Mouse (Mus musculus) limb, embryonic 13.5 days (tissue): ENCODE measurements around the gene Wls. TPM values are rescaled to one million over a fixed set of nuclear protein-coding genes. Genes with fewer than 3 reads are reported as not detected.

Source experiments
- ATAC-seq: fragments of 200-750 bp; cut with Nextera tagmentation; 2 replicates; pipeline ENCODE4 v1.8.0; 2017; ENCODE audit warnings: low read depth, moderate number of reproducible peaks, moderate TSS enrichment; ENCODE audit not compliant: low FRiP score
- H3K27ac ChIP-seq: fragments of 300-500 bp; sonication (generic); 2 replicates; pipeline ENCODE4 v1.5.1; 2015; ENCODE audit warnings: inconsistent platforms, mild to moderate bottlenecking, moderate library complexity
- H3K27me3 ChIP-seq: fragments of 300-500 bp; sonication (generic); 2 replicates; pipeline ENCODE4 v1.6.1; 2015; ENCODE audit warnings: mild to moderate bottlenecking, inconsistent platforms
- H3K36me3 ChIP-seq: fragments of 300-500 bp; sonication (generic); 2 replicates; pipeline ENCODE4 v1.6.1; 2015; ENCODE audit warnings: inconsistent platforms, mild to moderate bottlenecking, moderate library complexity
- H3K4me1 ChIP-seq: fragments of 300-500 bp; sonication (generic); 2 replicates; pipeline ENCODE4 v1.6.1; 2015; ENCODE audit warnings: inconsistent platforms
- H3K4me2 ChIP-seq: fragments of 300-500 bp; sonication (generic); replicated peaks from 2 replicates; pipeline ENCODE4 v1.6.1; 2015; ENCODE audit warnings: inconsistent platforms, mild to moderate bottlenecking, moderate library complexity
- H3K4me3 ChIP-seq: fragments of 300-500 bp; sonication (generic); 2 replicates; pipeline ENCODE4 v1.5.1; 2015; ENCODE audit warnings: moderate library complexity, mild to moderate bottlenecking, inconsistent platforms
- H3K9ac ChIP-seq: fragments of 300-500 bp; sonication (generic); 2 replicates; pipeline ENCODE4 v1.6.1; 2015; ENCODE audit warnings: mild to moderate bottlenecking, inconsistent platforms
- H3K9me3 ChIP-seq: fragments of 300-500 bp; sonication (generic); 2 replicates; pipeline ENCODE4 v1.6.1; 2016; ENCODE audit warnings: inconsistent platforms
- WGBS: fragments of 180-500 bp; shearing (Covaris S2); methylation state at CpG from one replicate; pipeline ENCODE4 v1.1.7; 2015; 5-methylcytosine and 5-hydroxymethylcytosine counted together
- polyA plus RNA-seq: library from polyadenylated mRNA; unstranded; fragments of >200 nt; fragmentation: Nextera tagmentation; extraction: Ambion mirVana; gene quantifications from 2 replicates; pipeline ENCODE4 v1.2.1, GENCODE M21; 2015

The Wls gene
- 186 and 199 TPM in 2 replicates for polyA plus RNA-seq

DNA sequence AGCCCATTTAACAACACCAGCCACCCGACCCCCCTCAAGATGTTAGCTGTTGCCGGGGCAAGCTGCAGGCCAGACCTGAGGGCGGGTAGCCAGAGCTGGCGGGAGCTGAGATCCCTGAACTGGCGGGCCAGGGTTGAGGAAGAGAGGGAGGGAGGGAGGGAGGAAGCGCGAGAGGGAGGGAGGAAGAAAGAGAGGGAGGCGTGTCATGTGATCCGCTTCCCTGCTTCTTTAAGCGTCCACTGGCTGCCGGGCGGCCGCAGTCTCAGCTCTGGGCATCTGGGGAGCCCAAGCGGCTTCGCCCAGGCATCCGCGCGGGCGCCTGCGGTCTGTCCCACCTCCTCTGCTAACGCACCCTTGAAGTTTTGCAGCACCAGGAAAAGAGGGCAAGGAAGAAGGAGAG lies at the start of gene Wls:
TSS of gene Wls (plus strand) at position 192 of the 400 bp plus-strand sequence.
- peak; percentile 90 for ATAC-seq
- Histone ChIP-seq H3K4me3 (peak within 1 kb of the TSS; percentile 73), H3K9me3 (no peaks in the 10 kb centered on the region), H3K27ac (peak within 1 kb of the TSS; percentile 95), H3K9ac (peak within 1 kb of the TSS; percentile 78), H3K36me3 (no peaks in the 10 kb centered on the region), H3K27me3 (no peaks in the 10 kb centered on the region), H3K4me2 (peak within 1 kb of the TSS; percentile 85), H3K4me1 (peaks cover 9% of the 10 kb centered on the region)
- WGBS = under 1% methylated on average over 20 of the region's 21 CpGs

DNA sequence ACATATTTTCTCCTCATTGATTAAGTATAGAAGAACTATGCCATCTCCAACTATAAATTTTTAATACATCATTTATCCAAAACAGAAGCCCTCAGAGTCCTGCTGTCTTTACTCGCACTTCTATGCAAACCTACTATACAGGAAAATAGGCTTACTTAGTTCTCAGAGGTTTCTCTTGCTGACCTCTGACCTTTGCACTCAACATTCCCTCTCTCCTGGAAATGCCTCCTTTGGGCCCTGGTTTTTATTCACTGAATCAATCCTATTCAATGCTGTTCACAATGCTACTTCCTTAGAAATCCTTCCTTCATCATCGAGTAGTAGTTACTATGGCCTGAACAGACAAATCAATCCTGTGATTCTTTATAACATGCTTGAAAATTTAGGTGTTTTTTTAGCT lies 49.7 kb upstream of the Wls start:
- no peak for ATAC-seq
- Histone ChIP-seq H3K9ac (no peak overlapping the region), H3K9me3 (no peaks in the 10 kb centered on the region), H3K4me1 (no peaks in the 10 kb centered on the region), H3K4me2 (no peak overlapping the region), H3K27me3 (no peaks in the 10 kb centered on the region), H3K36me3 (no peaks in the 10 kb centered on the region), H3K27ac (no peak overlapping the region), H3K4me3 (no peak overlapping the region)
- 66% methylated on average over 2 of the region's 2 CpGs for WGBS

DNA sequence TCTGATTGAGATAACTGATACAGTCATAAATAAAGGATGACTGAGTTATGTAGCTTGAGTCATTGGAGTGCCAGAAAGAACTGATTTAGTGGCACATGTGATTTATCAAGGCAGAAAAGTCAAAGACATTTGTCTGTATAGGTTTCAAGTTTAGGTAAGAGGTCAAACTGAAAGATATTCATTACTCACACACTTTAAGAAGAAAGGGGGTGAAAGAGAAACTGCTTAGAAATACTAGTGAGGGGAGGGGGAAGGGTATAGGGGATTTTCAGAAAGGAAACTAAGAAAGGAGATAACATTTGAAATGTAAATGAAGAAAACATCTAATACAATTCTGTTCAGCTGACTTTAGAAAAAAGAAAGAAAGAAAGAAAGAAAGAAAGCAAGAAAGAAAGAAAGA lies 7.9 kb upstream of the Wls start:
- peaks cover 6% of the 10 kb centered on the region; the same call in 1 of the 2 replicates for H3K4me1 ChIP-seq
- H3K9ac ChIP-seq = no peak overlapping the region
- no peak overlapping the region for H3K4me2 ChIP-seq
- H3K4me3 ChIP-seq = no peak overlapping the region
- no peaks in the 10 kb centered on the region for H3K27me3 ChIP-seq
- ATAC-seq = no peak
- no peak overlapping the region for H3K27ac ChIP-seq
- H3K9me3 ChIP-seq = no peaks in the 10 kb centered on the region
- H3K36me3 ChIP-seq = no peaks in the 10 kb centered on the region

DNA sequence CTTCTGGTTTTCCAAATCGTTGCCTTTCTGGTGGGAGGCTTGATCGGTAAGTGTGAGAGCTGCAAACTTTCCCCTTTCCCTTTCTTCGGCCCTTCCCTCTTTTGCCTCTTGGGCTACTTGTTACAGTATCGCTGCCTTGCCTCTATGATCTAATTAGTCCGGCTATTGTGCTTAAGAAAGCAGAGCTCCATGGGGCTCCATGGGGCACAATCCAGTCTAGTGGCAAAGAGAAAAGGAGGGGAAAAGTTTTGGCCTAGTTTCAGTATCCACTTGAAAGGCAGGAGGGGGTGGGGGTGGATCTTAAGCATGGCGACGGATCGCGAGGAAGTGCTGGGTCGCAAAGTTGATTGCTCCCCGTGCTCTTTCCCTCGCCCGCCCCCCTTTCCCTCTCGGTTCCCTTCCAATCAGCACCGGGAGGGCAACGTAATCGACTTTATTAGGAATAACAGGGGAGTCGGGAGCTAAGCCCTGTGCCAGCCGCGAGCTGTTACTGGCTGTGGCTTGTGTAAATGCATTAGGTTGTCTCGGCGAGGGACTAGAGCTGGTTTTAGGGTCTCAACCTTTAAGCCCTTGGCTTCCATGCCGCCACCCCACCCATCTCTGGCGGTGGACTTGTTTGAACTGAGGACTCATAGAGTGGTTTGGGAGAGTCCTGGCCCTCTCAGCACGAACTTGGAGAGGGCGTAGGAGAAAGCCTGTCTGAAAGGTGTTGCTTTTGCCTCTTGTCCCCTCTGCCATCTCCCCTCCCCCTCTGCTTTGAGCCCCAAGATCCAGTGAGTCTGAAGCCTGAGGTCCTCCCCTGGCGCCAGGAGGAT lies 737 bp downstream of the Wls start:
- 0% methylated on average over 27 of the region's 27 CpGs for WGBS
- H3K27me3 ChIP-seq = no peaks in the 10 kb centered on the region
- no peaks in the 10 kb centered on the region for H3K9me3 ChIP-seq
- peak overlapping the region; percentile 85 for H3K4me2 ChIP-seq
- no peaks in the 10 kb centered on the region for H3K36me3 ChIP-seq
- peak overlapping the region; percentile 95 for H3K27ac ChIP-seq
- peak overlapping the region; percentile 73 for H3K4me3 ChIP-seq
- peak; percentile 76 for ATAC-seq
- peak overlapping the region; percentile 78 for H3K9ac ChIP-seq
- H3K4me1 ChIP-seq = peaks cover 9% of the 10 kb centered on the region

DNA sequence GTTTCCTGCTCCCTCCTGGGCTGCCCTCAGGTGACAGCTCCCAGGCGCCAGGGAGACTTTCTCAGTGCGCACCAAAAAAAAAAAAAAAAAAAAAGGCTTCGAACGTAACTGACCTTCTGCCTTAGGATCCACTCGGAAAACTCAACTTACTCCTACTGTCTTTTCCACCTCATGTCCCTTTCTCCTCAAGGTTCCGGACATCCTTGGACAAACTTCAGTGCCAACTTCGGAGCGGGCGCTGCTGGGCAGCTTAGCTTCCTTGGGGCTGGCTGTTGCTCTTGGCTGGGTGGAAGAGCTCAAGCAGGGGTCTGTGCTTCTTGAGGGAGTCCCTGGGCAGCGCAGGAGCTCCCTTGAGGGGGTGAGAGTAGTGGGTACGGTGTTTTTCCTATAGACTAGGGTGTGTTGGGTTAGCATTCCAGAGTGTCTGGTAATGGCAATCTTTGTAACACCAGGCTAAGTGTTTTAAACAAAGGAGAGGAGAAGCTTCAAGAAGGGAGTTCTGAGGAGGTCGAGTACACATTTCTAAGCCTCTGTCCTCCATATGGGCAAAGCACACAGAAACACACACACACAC lies 1.4 kb downstream of the Wls start:
- peak overlapping the region; percentile 95 for H3K27ac ChIP-seq
- no peaks in the 10 kb centered on the region for H3K9me3 ChIP-seq
- peaks cover 9% of the 10 kb centered on the region for H3K4me1 ChIP-seq
- 0% methylated on average over 12 of the region's 12 CpGs for WGBS
- no peak for ATAC-seq
- H3K27me3 ChIP-seq = no peaks in the 10 kb centered on the region
- peak overlapping the region; percentile 73 for H3K4me3 ChIP-seq
- H3K36me3 ChIP-seq = no peaks in the 10 kb centered on the region
- H3K4me2 ChIP-seq = peak overlapping the region; percentile 85
- peak overlapping the region; percentile 78 for H3K9ac ChIP-seq

DNA sequence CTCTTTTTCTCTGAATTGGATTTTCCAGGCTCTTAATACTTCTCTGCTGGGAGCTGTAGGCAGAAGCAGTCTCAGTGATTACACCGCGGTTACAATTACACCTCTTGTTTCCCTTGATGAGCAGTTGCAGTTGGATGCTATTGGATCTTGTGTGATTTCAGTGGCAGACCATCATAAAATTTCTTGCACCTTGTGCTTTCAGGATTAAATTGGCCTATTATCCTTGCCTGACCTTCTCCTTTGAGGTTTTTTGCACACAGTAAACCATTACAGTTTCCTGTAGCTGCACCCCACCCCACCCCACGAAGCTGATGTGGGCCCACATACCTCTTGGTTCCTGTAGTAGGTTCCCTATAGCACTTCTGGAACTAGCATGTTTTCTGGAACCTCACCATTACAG lies 2.0 kb downstream of the Wls start:
- Histone ChIP-seq H3K4me2 (peak overlapping the region; percentile 85), H3K27me3 (no peaks in the 10 kb centered on the region), H3K4me3 (peak overlapping the region; percentile 73), H3K9ac (peak overlapping the region; percentile 78), H3K4me1 (peaks cover 9% of the 10 kb centered on the region), H3K36me3 (no peaks in the 10 kb centered on the region), H3K9me3 (no peaks in the 10 kb centered on the region), H3K27ac (peak overlapping the region; percentile 95; the same call in 1 of the 2 replicates)
- no peak for ATAC-seq
- WGBS = under 1% methylated on average over 3 of the region's 3 CpGs

DNA sequence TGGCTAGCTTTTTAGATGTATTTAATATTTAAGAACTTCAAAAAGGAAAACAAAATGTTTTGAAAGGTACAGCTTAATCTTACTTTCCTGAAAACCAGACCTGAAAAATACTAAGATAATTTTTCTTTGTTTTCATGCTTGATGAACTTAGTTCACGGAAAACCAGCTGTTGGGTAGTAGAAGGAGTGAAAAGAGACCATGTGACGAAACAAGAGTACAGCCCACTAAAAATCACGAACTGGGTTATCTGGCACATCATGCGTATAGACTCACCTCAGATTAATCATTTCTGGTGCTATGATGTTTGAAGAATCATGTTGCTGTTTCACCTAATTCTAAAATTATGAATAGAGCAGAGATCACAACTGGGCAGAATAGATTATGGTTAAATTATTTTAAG lies 3.7 kb downstream of the Wls start:
- Histone ChIP-seq H3K9me3 (no peaks in the 10 kb centered on the region), H3K4me2 (0 out of 2 replicates have a peak overlapping the region, but pooled peaks have one; percentile 30), H3K4me1 (peaks cover 13% of the 10 kb centered on the region), H3K27ac (no peak overlapping the region), H3K36me3 (no peaks in the 10 kb centered on the region), H3K9ac (no peak overlapping the region), H3K27me3 (no peaks in the 10 kb centered on the region), H3K4me3 (no peak overlapping the region)
- 71% methylated on average over 4 of the region's 4 CpGs for WGBS
- no peak for ATAC-seq

DNA sequence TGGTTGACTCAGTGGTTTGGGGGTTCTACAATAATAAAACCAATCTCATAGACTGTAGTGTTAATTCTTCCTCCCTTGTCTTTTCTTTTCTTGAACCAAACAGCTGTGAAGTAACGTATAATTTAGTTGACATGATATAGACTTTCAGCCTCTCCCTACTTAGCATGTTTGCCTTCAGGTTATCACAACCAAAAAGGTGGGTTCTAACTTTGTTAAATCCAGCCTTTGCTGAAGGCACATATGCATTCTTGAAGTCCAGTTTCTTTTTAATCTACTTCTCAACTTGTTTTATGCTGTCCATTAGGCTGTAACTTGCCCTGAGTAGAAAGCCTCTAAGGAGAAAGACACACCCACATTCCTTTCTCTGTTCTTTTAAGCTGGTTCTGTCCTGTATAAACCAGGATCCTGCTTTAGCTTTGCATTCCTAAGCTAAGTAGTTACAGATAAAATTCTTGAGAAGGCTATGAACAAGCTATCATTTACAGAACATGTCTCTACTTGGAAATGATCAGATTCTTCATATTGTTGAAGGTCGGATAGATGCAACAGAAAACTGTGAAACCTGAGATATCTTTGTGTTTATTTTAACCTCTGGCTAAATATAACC lies 8.0 kb downstream of the Wls start:
- Histone ChIP-seq H3K27ac (no peak overlapping the region), H3K4me3 (no peak overlapping the region), H3K36me3 (no peaks in the 10 kb centered on the region), H3K27me3 (no peaks in the 10 kb centered on the region), H3K4me1 (peaks cover 4% of the 10 kb centered on the region; the same call in 1 of the 2 replicates), H3K9ac (no peak overlapping the region), H3K9me3 (no peaks in the 10 kb centered on the region), H3K4me2 (no peak overlapping the region)
- 58% methylated on average over 2 of the region's 2 CpGs for WGBS
- ATAC-seq = peak; percentile 85

DNA sequence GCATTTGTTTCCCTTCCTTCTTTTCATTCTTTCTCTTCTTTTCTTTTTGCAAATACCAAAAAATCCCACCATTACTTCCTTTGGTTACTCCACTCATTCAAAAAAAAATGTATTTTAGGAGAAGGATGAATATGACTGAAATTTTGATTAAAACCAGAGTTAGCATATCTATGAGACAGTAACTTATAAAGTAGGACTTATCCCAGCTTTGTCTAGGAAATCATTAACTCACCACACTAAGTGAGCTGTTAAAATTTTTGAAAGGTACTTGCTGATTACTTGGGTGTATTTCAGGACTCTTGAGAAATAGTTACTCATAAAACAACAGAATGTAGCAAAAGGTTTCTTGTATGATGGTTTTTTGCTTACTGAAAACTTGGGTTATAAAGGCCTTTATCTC lies 8.7 kb downstream of the Wls start:
- H3K27me3 ChIP-seq = no peaks in the 10 kb centered on the region
- H3K9me3 ChIP-seq = no peaks in the 10 kb centered on the region
- H3K36me3 ChIP-seq = no peaks in the 10 kb centered on the region
- no peak overlapping the region for H3K4me2 ChIP-seq
- no peak for ATAC-seq
- no peak overlapping the region for H3K9ac ChIP-seq
- H3K4me1 ChIP-seq = 0 out of 2 replicates have a peak, but pooled peaks cover 4% of the 10 kb centered on the region
- H3K27ac ChIP-seq = no peak overlapping the region
- no peak overlapping the region for H3K4me3 ChIP-seq

DNA sequence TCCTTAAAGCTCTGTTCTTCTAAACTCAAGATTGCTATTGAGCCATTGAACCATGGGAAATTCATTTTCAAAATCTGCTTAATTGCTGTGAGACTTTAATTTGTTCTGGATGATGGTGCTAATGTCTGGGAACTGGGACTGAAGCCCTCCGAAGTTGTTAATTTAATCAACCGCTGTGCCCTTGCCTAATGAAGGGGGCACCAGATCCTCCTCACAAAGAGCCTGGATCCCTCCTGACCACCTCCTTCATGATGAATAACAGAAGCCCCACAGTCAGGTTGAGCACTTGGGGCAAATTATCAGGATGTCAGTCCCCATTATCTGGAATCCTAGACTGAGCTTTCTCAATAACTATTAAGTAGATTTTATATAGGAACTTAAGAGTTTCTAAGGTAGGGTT lies 12.0 kb downstream of the Wls start:
- WGBS = 56% methylated on average over 2 of the region's 2 CpGs
- no peak overlapping the region for H3K27ac ChIP-seq
- no peaks in the 10 kb centered on the region for H3K9me3 ChIP-seq
- H3K27me3 ChIP-seq = no peaks in the 10 kb centered on the region
- H3K4me2 ChIP-seq = no peak overlapping the region
- no peak for ATAC-seq
- H3K4me3 ChIP-seq = no peak overlapping the region
- H3K9ac ChIP-seq = no peak overlapping the region
- 0 out of 2 replicates have a peak, but pooled peaks cover 4% of the 10 kb centered on the region for H3K4me1 ChIP-seq
- H3K36me3 ChIP-seq = no peaks in the 10 kb centered on the region

DNA sequence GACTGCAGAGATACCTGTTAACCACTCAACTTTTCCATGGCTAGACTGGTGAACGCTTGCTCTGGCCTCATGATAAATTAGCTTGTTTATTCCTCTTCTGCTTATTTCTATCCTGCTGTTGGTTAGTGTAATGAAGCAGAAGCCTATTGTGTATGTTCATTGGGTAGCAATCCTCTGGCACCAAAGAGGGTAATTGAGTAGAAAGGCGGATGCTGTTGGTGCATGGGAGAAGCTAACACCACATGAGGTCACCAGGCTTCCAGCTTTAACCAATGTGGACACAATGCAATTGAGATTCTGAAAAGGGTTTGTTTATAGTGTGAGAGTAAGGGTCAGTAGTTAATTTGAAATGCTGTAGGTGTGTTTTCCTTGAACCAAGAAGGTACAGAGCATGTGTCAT lies 12.5 kb downstream of the Wls start:
- no peaks in the 10 kb centered on the region for H3K9me3 ChIP-seq
- ATAC-seq = no peak
- no peak overlapping the region for H3K27ac ChIP-seq
- no peaks in the 10 kb centered on the region for H3K36me3 ChIP-seq
- H3K27me3 ChIP-seq = no peaks in the 10 kb centered on the region
- H3K4me2 ChIP-seq = no peak overlapping the region
- WGBS = 78% methylated on average over 2 of the region's 2 CpGs
- H3K9ac ChIP-seq = no peak overlapping the region
- 0 out of 2 replicates have a peak, but pooled peaks cover 4% of the 10 kb centered on the region for H3K4me1 ChIP-seq
- no peak overlapping the region for H3K4me3 ChIP-seq

DNA sequence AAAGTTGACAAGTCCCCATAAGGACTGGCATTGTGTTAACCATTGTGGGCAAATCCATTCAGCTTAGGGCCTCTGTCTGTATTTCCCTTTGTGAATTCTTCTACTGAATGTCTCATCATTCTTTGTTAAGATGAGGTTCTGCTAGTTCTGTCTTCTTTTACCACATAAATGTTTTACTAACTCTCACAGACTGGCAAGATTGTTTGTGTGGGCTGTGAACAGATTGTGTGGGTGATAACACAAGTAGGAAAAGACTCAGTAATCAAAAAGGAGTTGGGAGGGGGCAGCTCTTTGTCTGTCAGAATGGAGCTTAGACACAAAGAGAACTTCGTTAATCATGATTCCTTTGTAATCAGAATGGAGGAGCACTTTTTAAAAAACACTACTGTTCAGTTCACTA lies 17.6 kb downstream of the Wls start:
- H3K4me3 ChIP-seq = no peak overlapping the region
- no peak overlapping the region for H3K27ac ChIP-seq
- peaks cover 2% of the 10 kb centered on the region; the same call in 1 of the 2 replicates for H3K36me3 ChIP-seq
- no peaks in the 10 kb centered on the region for H3K27me3 ChIP-seq
- no peaks in the 10 kb centered on the region for H3K4me1 ChIP-seq
- no peaks in the 10 kb centered on the region for H3K9me3 ChIP-seq
- no peak for ATAC-seq
- no peak overlapping the region for H3K4me2 ChIP-seq
- WGBS = 92% methylated on average over 1 of the region's 1 CpGs
- H3K9ac ChIP-seq = no peak overlapping the region
